Mouse (Mus musculus): Measurements from ENCODE around the gene Pdcd11. TPM values are rescaled to one million over a fixed set of nuclear protein-coding genes. Genes with fewer than 3 reads are reported as not detected.

Pdcd11 gene
- 5.9 TPM for polyA plus RNA-seq (2014; fragmentation: Illumina TruSeq; extraction: RNeasy Lipid Tissue Mini Kit (QIAGEN cat#74804))

GRCm38 (mm10) chr19:47090550-47091156, at the start of gene Pdcd11, which contains the start of gene Usmg5:
Pdcd11 (plus strand) TSS chr19:47090768.
Usmg5 (minus strand) TSS chr19:47090647.

DNA sequence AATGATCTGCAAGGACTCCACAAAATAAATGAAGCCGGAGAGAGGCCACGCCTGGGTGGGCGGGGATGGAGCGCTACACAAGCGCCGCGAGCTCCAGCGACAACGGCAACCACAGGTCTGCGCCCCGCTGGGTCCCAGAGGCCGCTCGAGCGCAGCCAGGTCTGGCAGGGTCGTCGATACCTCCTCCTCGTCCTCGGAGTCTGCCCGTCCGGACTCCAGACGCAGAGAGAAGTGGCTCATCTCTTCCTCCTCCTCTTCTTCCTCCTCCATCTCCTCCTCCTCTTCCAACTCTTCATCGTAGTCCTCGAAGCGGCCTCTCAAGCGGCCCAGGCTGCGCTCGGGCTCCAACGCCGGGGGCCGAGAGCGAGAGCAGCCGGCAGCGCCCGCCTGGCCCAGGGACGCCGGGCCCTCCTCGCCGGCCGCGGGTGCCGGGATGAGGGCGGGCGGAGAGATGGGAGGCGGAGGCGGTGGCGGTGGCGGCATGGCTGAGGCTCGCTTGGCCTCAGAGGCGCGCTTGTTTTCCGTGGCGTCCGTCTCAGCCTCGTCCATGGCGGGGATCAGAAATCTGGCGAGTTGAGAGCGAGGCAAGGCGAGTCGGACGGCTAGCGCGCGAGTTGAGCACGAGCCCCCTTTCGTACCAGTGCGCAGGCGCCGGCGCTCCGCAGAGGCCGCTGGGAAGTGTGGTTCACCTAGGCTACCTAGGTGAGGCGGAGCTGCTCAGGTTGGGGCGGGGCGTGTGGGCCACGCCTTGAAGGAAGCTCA, 40.1 kb upstream of the Pdcd11 start, which contains the start of gene Pcgf6:
Gene Pcgf6 (minus strand): TSS at position 636 of the 762 bp plus-strand sequence.

DNA sequence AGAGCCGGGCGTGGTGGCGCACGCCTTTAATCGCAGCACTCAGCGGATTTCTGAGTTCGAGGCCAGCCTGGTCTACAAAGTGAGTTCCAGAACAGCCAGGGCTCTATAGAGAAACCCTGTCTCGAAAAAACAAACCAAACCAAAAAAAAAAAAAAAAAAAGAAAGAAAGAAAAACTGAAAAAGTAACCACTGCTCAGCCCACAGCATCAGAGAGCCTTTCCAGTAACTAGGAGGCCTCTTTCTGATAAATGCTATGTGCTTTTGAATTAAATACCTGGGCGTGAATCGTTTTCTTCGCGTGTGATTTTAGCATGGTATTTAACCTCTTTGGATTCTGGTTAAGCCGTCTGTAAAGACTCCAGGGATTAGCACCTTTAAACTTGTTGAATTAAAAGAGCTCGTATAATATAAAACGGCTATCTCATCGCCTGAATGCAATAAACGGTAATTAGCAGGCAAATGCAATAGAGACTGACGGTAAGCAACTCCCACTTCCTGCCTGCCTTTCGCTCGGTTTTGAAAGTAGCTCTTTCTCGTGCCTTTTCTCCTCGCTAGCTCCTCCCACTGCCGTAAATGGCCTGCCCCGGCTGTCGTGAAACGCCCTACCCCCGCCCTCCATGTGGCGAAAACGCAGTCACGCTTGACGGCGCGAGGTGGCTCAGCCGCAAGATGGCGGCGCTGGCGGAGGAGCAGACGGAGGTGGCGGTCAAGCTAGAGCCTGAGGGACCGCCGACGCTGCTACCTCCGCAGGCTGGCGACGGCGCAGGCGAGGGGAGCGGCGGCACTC, 23.3 kb upstream of the Pdcd11 start, which contains the start of gene Taf5:
Gene Taf5 (plus strand): TSS at position 651 of the 787 bp plus-strand sequence.

GRCm38 (mm10) chr19:47137771-47138421, 47.3 kb downstream of the Pdcd11 start, which contains the start of gene Calhm2:
Calhm2 (minus strand) TSS chr19:47138294.

GRCm38 (mm10) chr19:47144154-47144553, 53.6 kb downstream of the Pdcd11 start, which contains the start of gene Calhm1:
Calhm1 (minus strand) TSS chr19:47144254.

DNA sequence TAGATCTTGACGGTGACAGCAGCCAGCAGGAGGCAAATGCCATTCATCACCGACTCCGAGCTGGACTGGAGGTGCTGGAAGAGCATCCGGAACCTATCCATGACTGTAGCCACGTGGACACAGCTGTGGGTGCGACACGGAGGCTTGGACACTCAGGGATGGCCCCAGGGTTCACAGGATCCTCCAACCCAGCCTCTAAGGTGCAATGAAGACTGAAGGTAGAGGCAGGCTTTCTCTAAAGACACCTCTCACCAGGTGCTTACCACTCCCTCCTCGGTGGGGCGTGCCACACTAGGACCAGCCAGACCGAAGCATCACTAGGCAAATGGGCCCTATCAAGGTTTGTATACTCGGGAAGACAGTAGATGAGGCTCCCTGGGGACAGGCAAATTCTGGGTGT, 67.1 kb downstream of the Pdcd11 start, which contains the start of gene Calhm3:
Gene Calhm3 (minus strand): TSS at position 101 of the 400 bp plus-strand sequence.

GRCm38 (mm10) chr19:47178431-47179271, 88.1 kb downstream of the Pdcd11 start, which contains the start of gene Neurl1a:
Neurl1a (plus strand) TSS chr19:47178820.

Other genes with a start within 250 kb of the Pdcd11 start
- 0.46 TPM for gene Ina, start 76.1 kb upstream of the Pdcd11 start, polyA plus RNA-seq (2014; fragmentation: Illumina TruSeq; extraction: RNeasy Lipid Tissue Mini Kit (QIAGEN cat#74804))
- gene Nt5c2, start 75.6 kb upstream of the Pdcd11 start, polyA plus RNA-seq (2014; fragmentation: Illumina TruSeq; extraction: RNeasy Lipid Tissue Mini Kit (QIAGEN cat#74804)), result 116 TPM
- gene Pcgf6, start 39.9 kb upstream of the Pdcd11 start, polyA plus RNA-seq (2014; fragmentation: Illumina TruSeq; extraction: RNeasy Lipid Tissue Mini Kit (QIAGEN cat#74804)), result 43.3 TPM
- 18.4 TPM for gene Taf5, start 23.0 kb upstream of the Pdcd11 start, polyA plus RNA-seq (2014; fragmentation: Illumina TruSeq; extraction: RNeasy Lipid Tissue Mini Kit (QIAGEN cat#74804))
- 1,160 TPM for gene Usmg5, start 121 bp upstream of the Pdcd11 start, polyA plus RNA-seq (2014; fragmentation: Illumina TruSeq; extraction: RNeasy Lipid Tissue Mini Kit (QIAGEN cat#74804))
- 1.7 TPM for gene Calhm2, start 47.5 kb downstream of the Pdcd11 start, polyA plus RNA-seq (2014; fragmentation: Illumina TruSeq; extraction: RNeasy Lipid Tissue Mini Kit (QIAGEN cat#74804))
- not detected for gene Calhm1, start 53.5 kb downstream of the Pdcd11 start, polyA plus RNA-seq (2014; fragmentation: Illumina TruSeq; extraction: RNeasy Lipid Tissue Mini Kit (QIAGEN cat#74804))
- not detected for gene Calhm3, start 67.0 kb downstream of the Pdcd11 start, polyA plus RNA-seq (2014; fragmentation: Illumina TruSeq; extraction: RNeasy Lipid Tissue Mini Kit (QIAGEN cat#74804))
- 0.23 TPM for gene Neurl1a, start 88.1 kb downstream of the Pdcd11 start, polyA plus RNA-seq (2014; fragmentation: Illumina TruSeq; extraction: RNeasy Lipid Tissue Mini Kit (QIAGEN cat#74804))

All from ovary, adult 10 weeks (tissue).